Mouse (Mus musculus): ENCODE data around the gene Cd28. TPM values are rescaled to one million over a fixed set of nuclear protein-coding genes. Genes with fewer than 3 reads are reported as not detected.
A peak's percentile ranks its signal among the peaks of the same experiment; 100 is the strongest.
"Not testable (repeated sequence)": the region's sequence is repeated elsewhere in the genome, so short reads cannot be mapped to it uniquely, and the experiment has no call there.

The Cd28 gene
- total RNA-seq, 2 experiments from 2014 or later: 11.9 to 13.4 TPM

GRCm38 (mm10) chr1:60799795-60800345 lies 83.3 kb downstream of the Cd28 start:
- DNase-seq: no peak

- DNase-seq: no peak
Observed at GRCm38 (mm10) chr1:60801210-60801671, 84.6 kb downstream of the Cd28 start.

GRCm38 (mm10) chr1:60803128-60803824 lies 86.7 kb downstream of the Cd28 start:
- DNase-seq: no peak

- DNase-seq: no peak
Observed at GRCm38 (mm10) chr1:60803825-60804696, 87.5 kb downstream of the Cd28 start.

GRCm38 (mm10) chr1:60805178-60805577 lies 88.6 kb downstream of the Cd28 start:
- no peak for DNase-seq

GRCm38 (mm10) chr1:60807748-60808147 lies 91.1 kb downstream of the Cd28 start:
- DNase-seq: no peak

DNA sequence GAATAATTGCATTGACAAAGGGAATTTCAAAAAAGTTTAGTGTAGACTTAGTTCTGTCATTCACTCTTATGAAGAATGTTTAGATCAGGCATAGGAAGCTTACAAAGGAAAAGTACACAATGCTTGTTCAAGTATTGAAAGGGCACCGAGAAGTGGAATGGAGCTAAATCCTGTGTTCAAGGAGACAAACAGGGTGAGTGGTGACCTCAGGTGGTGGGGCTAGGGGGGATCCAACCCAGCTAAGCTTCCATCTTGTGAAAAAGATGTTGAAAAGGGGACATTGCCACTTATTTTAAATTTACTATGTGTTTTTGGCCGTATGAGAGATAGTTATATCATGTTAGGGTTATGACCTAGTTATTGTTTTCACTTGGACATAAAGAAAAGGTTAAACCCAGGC lies 91.9 kb downstream of the Cd28 start:
- no peak for DNase-seq

GRCm38 (mm10) chr1:60809166-60809565 lies 92.6 kb downstream of the Cd28 start:
- peak; percentile 56 to 66 for DNase-seq

- peak; percentile 44 to 46 for DNase-seq
Observed at GRCm38 (mm10) chr1:60810821-60811220, 94.2 kb downstream of the Cd28 start.

- DNase-seq: peak; percentile 35 to 37
Observed at GRCm38 (mm10) chr1:60811998-60812397, 95.4 kb downstream of the Cd28 start.

DNA sequence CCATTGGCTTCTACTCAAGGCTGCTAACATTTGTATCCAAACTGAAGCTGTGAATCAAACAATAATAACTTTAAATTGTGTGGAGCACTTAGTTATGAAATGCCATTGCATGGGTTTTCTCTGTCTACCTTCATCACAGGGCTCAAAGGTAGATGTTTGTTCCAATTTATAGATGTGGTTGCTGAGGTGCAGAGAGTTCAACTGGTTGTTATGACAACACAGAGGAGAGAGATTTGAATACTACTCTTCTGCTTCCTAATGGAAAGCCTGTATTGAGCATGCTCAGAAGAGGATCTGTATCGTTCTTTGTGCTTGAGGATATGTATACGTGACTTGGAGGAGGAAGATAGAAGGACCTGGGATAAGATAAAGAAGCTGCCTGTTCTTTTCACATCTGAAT lies 96.8 kb downstream of the Cd28 start:
- DNase-seq: no peak

GRCm38 (mm10) chr1:60815912-60816311 lies 99.3 kb downstream of the Cd28 start:
- peak; percentile 45 to 77 for DNase-seq

- DNase-seq: not testable (repeated sequence)
Observed at GRCm38 (mm10) chr1:60818491-60818890, 101.9 kb downstream of the Cd28 start.

DNA sequence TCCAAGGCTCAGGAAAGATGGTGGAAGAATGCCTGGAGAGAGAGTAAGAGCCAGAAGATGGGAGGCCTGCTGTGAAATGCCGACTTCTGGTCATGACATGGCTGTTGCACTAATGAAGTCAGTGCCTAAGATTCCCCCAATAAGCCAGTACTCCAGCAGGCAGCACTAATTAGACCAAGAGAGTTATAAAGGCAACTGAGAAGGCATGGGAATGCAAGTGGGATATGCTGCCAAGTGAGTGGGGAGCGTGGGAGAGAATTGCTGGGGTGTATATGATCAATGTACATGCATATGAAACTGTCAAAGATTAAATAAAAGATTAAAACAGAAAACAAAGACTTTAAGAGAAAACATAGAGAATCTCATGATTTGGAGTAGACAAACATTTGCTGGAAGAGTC lies 103.4 kb downstream of the Cd28 start:
- no peak for DNase-seq

GRCm38 (mm10) chr1:60820981-60821380 lies 104.4 kb downstream of the Cd28 start:
- DNase-seq: no peak

GRCm38 (mm10) chr1:60821590-60821989 lies 105.0 kb downstream of the Cd28 start:
- no peak for DNase-seq

Other genes starting within 250 kb of the Cd28 start
- 100 to 1,000 TPM in 1 of 2 experiments, 10 to 100 TPM in 1; 95.8 to 122 TPM for gene Raph1, start 149.7 kb upstream of the Cd28 start, total RNA-seq (2021)
- 1 to 10 TPM in 1 of 2 experiments, under 1 TPM in 1; 0.57 to 1.1 TPM for gene Ctla4, start 170.2 kb downstream of the Cd28 start, total RNA-seq (2021)

All from heart, adult 18-20 months (tissue).